Mouse (Mus musculus): Measurements from ENCODE around the gene Lasp1.

DNA sequence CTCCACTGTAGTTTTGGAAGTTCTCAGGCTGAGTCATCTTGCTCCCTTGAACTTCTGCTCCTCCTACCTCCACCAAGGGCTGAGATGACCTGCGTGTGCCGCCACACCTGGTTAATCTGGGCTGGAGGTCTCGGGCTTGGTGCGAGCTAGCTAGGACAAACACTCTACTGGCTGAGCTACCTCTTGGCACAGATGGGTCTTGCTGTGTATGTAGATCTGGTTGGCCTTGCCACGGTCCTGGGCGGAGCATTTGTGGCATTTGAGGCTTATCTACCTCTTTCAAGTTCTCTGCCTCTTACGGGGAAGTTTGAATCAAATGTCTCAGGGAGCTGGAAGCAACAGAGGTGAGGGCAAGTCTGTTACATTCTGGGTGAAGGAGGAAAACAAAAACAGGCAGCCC, 11.6 kb downstream of the Lasp1 start:
- TF ChIP-seq CTCF (IDR thresholded peaks at IDR 0.05; ENCODE audit: low read depth, low read length) (no peak), POLR2A (IDR thresholded peaks at IDR 0.05; ENCODE audit: borderline replicate concordance, low read depth, low read length) (no peak)

Data from bone marrow macrophage, adult 2 months (primary cell).